9 mouse cellular contexts compared by ENCODE assay signal in genomic region chr11:74834650-74835277, GRCm38 (mm10). TPM values are rescaled to one million over a fixed set of nuclear protein-coding genes. Genes with fewer than 3 reads are reported as not detected.
DNase-seq lines count a peak whose midpoint lies in the region; ATAC-seq lines count a peak whose summit lies in the region.
"Had no signal": no experiment of that assay in that cellular context is flagged by ENCODE, and none has a peak within 500 bp of the region (broad histone marks: within the 10 kb centered on the region; RNA-seq: fewer than 3 reads in every experiment).

No protein-coding gene starts in this region.

- intact Hi-C loops in gastrocnemius, postnatal 36 days (cut with DNase I) = loop anchor here (5.0 kb wide), 1 partner anchor 187 kb away; the partner anchor contains the start of gene Cluh

- WGBS in kidney, embryonic 14.5 days = 47% methylated on average over 5 of the region's 5 CpGs
- 39% methylated on average over 5 of the region's 5 CpGs for WGBS in liver, embryonic 12.5 days (ENCODE audit: insufficient replicate concordance)

- H3K27ac ChIP-seq in kidney, embryonic 14.5 days (ENCODE audit: low read depth, low read length) = peak overlapping the region; percentile 25; the same call in 1 of the 2 replicates
- H3K27ac ChIP-seq in liver, embryonic 12.5 days = peak overlapping the region; percentile 96
- H3K27ac ChIP-seq: neural tube, embryonic 12.5 days had no signal

- H3K4me2 ChIP-seq in kidney, embryonic 14.5 days (replicated peaks; ENCODE audit: low read depth, low read length) = no peak overlapping the region
- no peak overlapping the region for H3K4me2 ChIP-seq in liver, embryonic 12.5 days

- DNase-seq in CD4-positive, CD25-positive, alpha-beta regulatory T cell, adult 2 months (ENCODE audit: low read depth, low spot score) = peak; percentile 41
- DNase-seq in kidney, adult 9 months = no peak
- DNase-seq in T-cell, adult 2 months (ENCODE audit: low spot score) = peak; percentile 32
- no peak for DNase-seq in spleen, postnatal 36 days (ENCODE audit: low spot score in 2 of 2)
- no peak for DNase-seq in gastrocnemius, postnatal 36 days

- H3K9me3 ChIP-seq in kidney, embryonic 14.5 days (ENCODE audit: control insufficient read depth, low read length) = no peaks in the 10 kb centered on the region
- H3K9me3 ChIP-seq in liver, embryonic 12.5 days (replicated peaks) = no peaks in the 10 kb centered on the region
- H3K9me3 ChIP-seq: neural tube, embryonic 12.5 days had no signal

- no peak for ATAC-seq in CD4-positive, CD25-positive, alpha-beta regulatory T cell, adult 4 months
- no peak for ATAC-seq in kidney, embryonic 14.5 days (ENCODE audit: low FRiP score, low TSS enrichment)
- ATAC-seq in liver, embryonic 12.5 days = no peak

- no peak overlapping the region for H3K9ac ChIP-seq in kidney, embryonic 14.5 days (ENCODE audit: low read depth, low read length)
- H3K9ac ChIP-seq in liver, embryonic 12.5 days = peak overlapping the region; percentile 15

- H3K4me1 ChIP-seq in kidney, embryonic 14.5 days (ENCODE audit: control insufficient read depth, insufficient read depth, low read length) = peaks cover 35% of the 10 kb centered on the region
- H3K4me1 ChIP-seq in liver, embryonic 12.5 days = peaks cover 86% of the 10 kb centered on the region

- H3K27me3 ChIP-seq in kidney, embryonic 14.5 days (ENCODE audit: control insufficient read depth, insufficient read depth, low read length) = no peaks in the 10 kb centered on the region
- no peaks in the 10 kb centered on the region for H3K27me3 ChIP-seq in liver, embryonic 12.5 days (replicated peaks)
- H3K27me3 ChIP-seq: neural tube, embryonic 12.5 days had no signal

- no peaks in the 10 kb centered on the region; the same call in 1 of the 2 replicates for H3K36me3 ChIP-seq in kidney, embryonic 14.5 days (ENCODE audit: control insufficient read depth, insufficient read depth, low read length)
- H3K36me3 ChIP-seq in liver, embryonic 12.5 days = peaks cover 7% of the 10 kb centered on the region

- no peak overlapping the region for H3K4me3 ChIP-seq in kidney, embryonic 14.5 days (ENCODE audit: low read length)
- no peak overlapping the region for H3K4me3 ChIP-seq in liver, embryonic 12.5 days
- H3K4me3 ChIP-seq: neural tube, embryonic 12.5 days had no signal

RNA-seq across cellular contexts. Expression of gene Mnt, which starts 4.0 kb away (rescaled TPM):
- 1 to 10 TPM; 5.1 to 5.9 TPM for polyA plus RNA-seq in CD4-positive, CD25-positive, alpha-beta regulatory T cell, adult 4 months (2017; shearing (Covaris generic))
- polyA plus RNA-seq in kidney, embryonic 14.5 days (2014; fragmentation: Nextera tagmentation; extraction: Ambion mirVana) = 4.9 and 6.6 TPM in 2 replicates
- 1.9 and 2.0 TPM in 2 replicates for polyA plus RNA-seq in liver, embryonic 12.5 days (2016; fragmentation: Nextera tagmentation; extraction: Ambion mirVana)
- 1 to 10 TPM; 6.4 to 7.1 TPM for total RNA-seq in gastrocnemius, postnatal 36 days (2021)

Comparison
In these comparisons a context has a peak if more than half of its experiments do, and no peak if none do; other contexts are left out.
1. DNase-seq: peak in CD4-positive, CD25-positive, alpha-beta regulatory T cell, adult 2 months (single experiment) and T-cell, adult 2 months (single experiment); none in kidney, adult 9 months (single experiment), spleen, postnatal 36 days (0 of 2) and gastrocnemius, postnatal 36 days (0 of 2).